Comparison of ENCODE assay signal across 21 mouse cellular contexts in genomic region chr16:20012647-20013046, GRCm38 (mm10).
"Had no signal": no experiment of that assay in that cellular context is flagged by ENCODE, and none has a peak within 500 bp of the region (broad histone marks: within the 10 kb centered on the region; RNA-seq: fewer than 3 reads in every experiment).

No protein-coding gene starts in this region.

- H3K27ac ChIP-seq: lung, embryonic 15.5 days; midbrain, embryonic 10.5 days; midbrain, embryonic 12.5 days; neural tube, embryonic 13.5 days; neural tube, embryonic 15.5 days had no signal

- H3K36me3 ChIP-seq: lung, embryonic 15.5 days; midbrain, embryonic 10.5 days; midbrain, embryonic 12.5 days; neural tube, embryonic 13.5 days; neural tube, embryonic 15.5 days had no signal

- H3K9me3 ChIP-seq: lung, embryonic 15.5 days; midbrain, embryonic 10.5 days; midbrain, embryonic 12.5 days; neural tube, embryonic 13.5 days; neural tube, embryonic 15.5 days had no signal

- H3K27me3 ChIP-seq: lung, embryonic 15.5 days; midbrain, embryonic 12.5 days; neural tube, embryonic 13.5 days; neural tube, embryonic 15.5 days had no signal

- H3K4me3 ChIP-seq: lung, embryonic 15.5 days; midbrain, embryonic 10.5 days; midbrain, embryonic 12.5 days; myocyte; neural tube, embryonic 13.5 days; neural tube, embryonic 15.5 days had no signal

- H3K9ac ChIP-seq: liver, postnatal 0 days; lung, embryonic 15.5 days; midbrain, embryonic 12.5 days; neural tube, embryonic 13.5 days; neural tube, embryonic 15.5 days had no signal

- H3K4me2 ChIP-seq: lung, embryonic 15.5 days; midbrain, embryonic 12.5 days; neural tube, embryonic 13.5 days; neural tube, embryonic 15.5 days had no signal

- ATAC-seq: liver, postnatal 0 days; lung, postnatal 0 days; midbrain, embryonic 16.5 days had no signal

- DNase-seq: liver, postnatal 0 days; lung, adult 2 months; lung, postnatal 14 days; lung, postnatal 36 days; midbrain, embryonic 14.5 days; retina, postnatal 1 day; right cerebral cortex, adult 18-20 months; right cerebral cortex, postnatal 25 days; right cerebral cortex, postnatal 4 days; spleen, adult 18-20 months; thymus, adult 18-20 months; thymus, postnatal 14 days; thymus, postnatal 36 days had no signal

- H3K4me1 ChIP-seq: lung, embryonic 15.5 days; midbrain, embryonic 10.5 days; midbrain, embryonic 12.5 days; neural tube, embryonic 13.5 days; neural tube, embryonic 15.5 days had no signal
